Mouse (Mus musculus) T-helper 17 cell (primary cell): ENCODE measurements around the gene Smad9.

Source experiments
- in situ Hi-C, 2 experiments: fragments of 300-600 bp; cut with MboI, MseI; formaldehyde crosslinking; loops; 1 replicate in 1 of 2; 2 replicates in 1 of 2; pipeline ENCODE4 v1.15.1; 2025; ENCODE audit warnings: high pct_unique_total_duplicates in 2 of 2

Smad9 gene

DNA sequence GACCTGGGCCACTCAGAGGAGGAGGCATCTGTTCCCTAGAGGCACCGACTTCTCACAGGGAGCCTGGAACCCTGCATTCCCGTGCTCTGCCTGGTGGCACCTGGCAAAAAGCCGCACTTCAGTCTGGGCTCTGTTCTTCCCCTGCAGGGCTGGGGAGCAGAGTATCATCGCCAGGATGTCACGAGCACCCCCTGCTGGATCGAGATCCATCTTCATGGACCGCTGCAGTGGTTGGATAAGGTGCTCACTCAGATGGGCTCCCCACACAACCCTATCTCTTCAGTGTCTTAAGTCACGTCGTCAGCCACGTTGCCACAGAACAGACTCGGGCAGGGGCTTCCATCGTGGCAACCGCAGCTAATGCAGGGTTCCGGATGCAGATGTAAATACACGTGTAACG is 41.8 kb downstream of the Smad9 start:
- in situ Hi-C loops = no loop called here

DNA sequence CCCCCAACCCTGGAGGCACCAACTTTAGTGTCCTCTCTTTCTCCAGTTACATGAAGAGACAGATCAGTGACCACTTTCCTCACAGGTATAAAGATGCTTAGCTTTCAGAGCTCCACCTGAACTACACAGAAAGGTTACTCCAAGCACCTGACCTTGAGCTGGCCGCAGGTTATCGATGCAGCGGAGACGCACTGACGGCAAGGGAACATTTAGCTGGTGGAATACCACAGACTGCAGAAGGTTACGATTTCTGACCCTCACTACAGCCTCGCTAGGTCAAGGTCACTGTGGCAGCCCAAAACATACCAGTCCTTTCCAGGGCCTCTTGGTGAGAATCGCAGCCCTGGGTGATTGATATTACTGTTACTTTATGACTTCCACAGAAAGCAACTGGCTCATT is 48.3 kb downstream of the Smad9 start:
- in situ Hi-C loops = no loop called here

DNA sequence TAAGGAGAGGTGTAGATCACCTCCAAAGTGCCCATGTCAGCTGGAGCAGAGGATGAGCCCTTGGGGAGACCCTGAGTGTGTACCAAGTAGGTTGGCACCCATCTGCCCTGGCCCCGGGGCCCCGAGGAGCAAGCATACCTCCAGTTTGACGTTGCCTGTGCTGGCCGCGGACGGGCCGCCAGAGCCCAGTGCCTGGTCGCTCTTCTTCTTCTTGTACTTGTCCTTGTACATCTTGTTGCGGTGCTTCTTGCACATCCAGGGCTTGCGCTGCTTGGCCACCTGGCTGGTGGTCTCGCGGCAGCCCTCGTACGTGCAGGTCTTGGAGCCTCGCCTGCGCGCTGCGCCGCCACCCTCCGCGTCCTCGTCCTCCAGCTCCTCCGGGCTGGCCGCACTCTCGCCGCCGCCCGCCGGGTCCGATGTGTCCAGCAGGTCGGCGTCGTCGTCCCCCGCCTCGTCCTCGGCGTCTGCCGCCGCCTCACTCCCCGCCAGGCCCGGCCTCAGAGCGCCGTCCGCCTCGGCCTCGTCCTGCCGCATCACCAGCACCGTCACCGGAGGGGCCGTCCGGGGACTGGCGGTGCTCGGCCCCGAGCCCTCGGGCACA is 51.8 kb downstream of the Smad9 start:
- in situ Hi-C loops = loop anchor here in 1 of 2 experiments (5.0 kb wide), 1 partner anchor 55 kb away; no protein-coding TSS in a partner anchor

DNA sequence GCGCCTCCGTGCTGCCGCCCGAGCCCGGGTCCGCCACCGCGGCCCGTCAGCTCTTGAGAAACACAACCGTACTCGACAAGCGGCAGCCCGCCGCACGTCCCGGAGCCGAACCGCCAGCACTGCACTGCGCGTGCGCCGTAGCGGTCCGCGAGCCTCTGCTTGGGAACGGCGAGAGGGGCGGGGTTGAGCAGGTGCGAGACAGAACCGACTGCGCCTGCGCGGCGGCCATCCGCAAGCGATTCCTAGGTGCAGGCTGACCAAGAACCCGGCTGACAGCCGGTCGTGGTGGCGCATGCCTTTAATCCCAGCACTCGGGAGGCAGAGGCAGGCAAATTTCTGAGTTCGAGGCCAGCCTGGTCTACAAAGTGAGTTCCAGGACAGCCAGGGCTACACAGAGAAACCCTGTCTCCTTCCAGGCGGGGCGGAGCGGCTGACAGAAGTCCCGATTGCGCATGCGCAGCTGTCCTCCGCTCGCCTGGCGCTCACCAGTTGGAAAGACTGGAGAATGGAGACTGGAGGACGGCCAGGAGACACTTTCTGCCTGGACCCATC is 52.4 kb downstream of the Smad9 start, which contains the start of gene Rfxap:
TSS of gene Rfxap (minus strand) at position 126 of the 552 bp plus-strand sequence.
- in situ Hi-C loops = loop anchor here in 1 of 2 experiments (5.0 kb wide), 1 partner anchor 55 kb away; no protein-coding TSS in a partner anchor

DNA sequence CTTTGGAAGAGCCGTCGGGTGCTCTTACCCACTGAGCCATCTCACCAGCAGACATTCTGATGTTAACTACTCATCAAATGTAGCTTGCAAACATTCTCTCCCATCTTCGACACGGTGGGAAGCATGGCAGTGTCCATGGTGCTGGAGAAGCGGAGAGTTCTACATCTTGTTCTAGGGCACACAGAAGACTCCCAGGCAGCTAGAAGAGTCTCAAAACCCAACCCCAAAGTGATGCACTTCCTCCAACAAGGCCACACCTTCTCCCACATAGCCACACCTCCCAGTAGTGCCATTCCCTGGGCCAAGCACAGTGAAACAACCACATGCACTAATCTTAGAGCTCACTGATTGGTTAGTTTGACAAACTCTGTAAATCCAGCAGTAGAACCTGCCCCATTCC is 53.7 kb downstream of the Smad9 start:
- in situ Hi-C loops = loop anchor here in 1 of 2 experiments (5.0 kb wide), 1 partner anchor 57 kb away; no protein-coding TSS in a partner anchor

DNA sequence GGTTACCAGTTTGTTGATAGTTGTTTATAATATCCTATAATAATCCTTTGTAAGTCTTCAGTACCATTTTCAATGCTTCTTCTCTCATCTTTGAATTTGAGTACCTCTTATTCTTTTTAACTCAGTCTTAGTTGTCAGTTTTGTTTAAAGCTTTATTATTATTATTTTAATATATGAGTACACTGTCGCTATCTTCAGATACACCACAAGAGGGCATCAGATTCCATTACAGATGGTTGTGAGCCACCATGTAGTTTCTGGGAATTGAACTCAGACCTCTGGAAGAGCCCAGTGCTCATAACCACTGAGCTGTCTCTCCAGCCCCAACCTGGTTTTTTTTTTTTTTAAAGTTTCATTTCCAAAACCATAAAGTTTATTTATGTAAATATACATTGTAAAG is 56.2 kb downstream of the Smad9 start:
- in situ Hi-C loops = loop anchor here (10.0 kb wide), 2 partner anchors 303 to 947 kb away; partner anchors contain the start of genes Spg20 (in 1 of the 2) and Ufm1 (in 1 of the 2)

DNA sequence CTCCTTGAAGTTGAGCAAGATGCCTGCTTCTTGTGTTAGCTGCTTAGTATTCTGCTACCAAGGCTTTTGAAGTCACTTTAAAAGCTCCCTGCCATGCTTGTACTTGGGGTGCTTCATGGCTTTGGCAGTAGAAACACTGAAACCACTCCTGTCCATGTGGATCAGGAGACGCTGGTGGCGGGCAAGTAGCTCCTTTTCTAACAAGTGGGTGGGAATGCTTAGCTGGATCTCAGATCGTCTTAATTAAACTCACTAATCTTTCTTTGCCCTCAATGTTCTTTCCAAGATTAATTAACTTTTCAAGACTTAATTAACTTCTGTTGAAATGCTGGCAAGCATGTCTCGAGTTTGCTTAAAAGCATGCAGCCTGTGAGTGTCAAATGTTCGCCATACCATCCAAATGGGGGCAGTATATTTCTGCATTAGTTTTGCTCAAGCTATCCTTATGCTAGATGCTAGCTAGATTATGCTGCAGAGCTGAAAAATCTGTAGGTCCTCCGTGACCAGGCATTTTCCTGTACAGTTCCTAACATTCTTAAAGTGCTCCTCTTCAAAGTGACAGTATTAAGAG is 58.1 kb downstream of the Smad9 start:
- in situ Hi-C loops = loop anchor here (10.0 kb wide), 2 partner anchors 301 to 949 kb away; partner anchors contain the start of genes Spg20 (in 1 of the 2) and Ufm1 (in 1 of the 2)

DNA sequence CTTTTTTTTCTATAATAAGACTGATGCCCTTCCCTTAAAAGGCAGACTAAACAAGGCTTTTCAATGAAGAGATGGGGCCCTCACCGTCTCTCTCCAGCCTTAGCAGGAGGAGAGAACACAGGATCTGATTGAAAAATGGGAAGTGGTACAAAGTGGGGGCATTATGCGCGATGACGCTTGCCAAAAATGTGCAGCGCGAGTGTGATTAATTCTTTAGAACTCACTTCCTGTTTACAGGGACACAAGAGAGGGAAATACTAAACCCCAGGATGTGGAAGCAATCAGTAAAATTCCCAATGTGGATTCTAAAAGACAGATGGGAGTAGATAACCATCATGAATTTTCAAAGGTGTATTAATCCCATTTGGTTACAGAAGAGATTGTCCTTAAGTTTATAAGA is 59.2 kb downstream of the Smad9 start:
- in situ Hi-C loops = loop anchor here (10.0 kb wide), 2 partner anchors 300 to 950 kb away; partner anchors contain the start of genes Spg20 (in 1 of the 2) and Ufm1 (in 1 of the 2)

DNA sequence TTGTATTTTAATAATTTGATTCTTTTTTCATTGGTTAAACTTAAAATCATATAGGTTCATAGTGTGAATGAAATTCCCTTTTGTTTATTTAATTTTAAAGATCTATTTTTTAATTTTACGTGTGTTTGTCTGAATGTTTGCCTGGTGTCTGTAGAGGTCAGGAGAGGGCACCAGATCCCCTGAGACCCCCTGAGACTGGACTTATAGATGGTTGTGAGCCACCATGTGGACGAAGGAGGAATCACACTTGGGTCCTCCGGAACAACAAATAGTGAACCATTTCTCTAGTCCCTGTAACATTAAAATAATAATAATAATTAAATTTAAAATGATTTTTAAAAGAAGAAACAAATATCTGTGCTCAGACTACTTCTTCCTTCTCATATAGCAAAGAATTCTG is 59.9 kb downstream of the Smad9 start:
- in situ Hi-C loops = loop anchor here (10.0 kb wide), 2 partner anchors 300 to 950 kb away; partner anchors contain the start of genes Spg20 (in 1 of the 2) and Ufm1 (in 1 of the 2)

DNA sequence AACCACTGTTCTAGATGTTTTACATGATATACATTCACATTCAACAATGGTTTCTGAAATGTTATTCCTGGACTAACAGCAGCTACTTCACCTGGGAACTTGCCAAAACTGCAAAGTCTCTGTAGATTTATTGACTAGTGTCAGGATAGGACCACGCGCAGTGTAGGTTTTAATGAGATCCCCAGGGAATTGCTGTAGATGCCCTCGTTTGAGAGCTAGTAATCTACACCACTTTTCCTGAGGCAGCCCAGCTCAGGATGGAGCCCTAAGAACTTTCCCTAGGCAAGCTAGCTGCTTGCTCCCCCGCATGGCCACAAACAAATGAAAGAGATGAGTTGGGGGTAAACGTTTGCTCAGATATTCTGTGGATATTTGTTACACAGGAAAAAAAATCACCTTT is 67.1 kb downstream of the Smad9 start:
- in situ Hi-C loops = no loop called here

DNA sequence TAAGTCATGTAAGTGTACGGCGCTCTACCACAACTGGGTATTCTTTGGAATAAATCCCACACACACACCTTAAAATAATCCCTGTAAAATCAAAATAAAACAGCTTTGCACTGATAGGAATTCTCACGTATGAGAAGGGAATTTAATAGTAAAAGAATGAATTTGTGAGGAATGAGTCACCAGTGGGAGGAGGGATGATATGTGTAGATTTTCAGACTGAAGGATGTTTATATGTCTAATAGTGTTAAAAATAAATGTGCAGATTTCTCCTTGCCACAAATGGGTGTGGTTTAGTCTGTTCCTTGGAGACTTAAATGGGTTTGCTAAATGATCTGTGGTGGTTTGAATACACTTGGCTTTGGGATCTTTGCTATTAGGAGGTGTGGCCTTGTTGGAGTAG is 77.1 kb downstream of the Smad9 start:
- in situ Hi-C loops = loop anchor here in 1 of 2 experiments (10.0 kb wide), 1 partner anchor 522 kb away; no protein-coding TSS in a partner anchor

DNA sequence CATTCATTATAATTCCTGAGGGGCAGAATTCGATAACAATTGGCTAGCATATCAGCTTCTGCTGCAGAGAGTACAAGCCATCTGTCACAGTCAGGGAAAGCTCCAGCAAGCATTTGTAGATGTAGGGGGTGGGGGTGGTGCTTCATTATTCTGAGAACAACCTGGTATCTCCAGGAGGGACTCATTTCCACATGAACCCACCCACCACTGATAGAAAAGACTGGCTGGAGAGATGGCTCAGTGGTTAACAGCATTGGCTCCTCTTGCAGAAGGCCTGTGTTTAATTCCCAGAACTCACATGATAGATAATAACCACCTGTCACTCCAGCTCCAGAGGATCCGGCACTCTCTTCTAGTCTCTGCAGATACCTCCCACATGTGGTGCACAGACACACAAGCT is 80.0 kb downstream of the Smad9 start:
- in situ Hi-C loops = loop anchor here in 1 of 2 experiments (10.0 kb wide), 1 partner anchor 519 kb away; no protein-coding TSS in a partner anchor
